Mouse (Mus musculus): ENCODE results near the gene Bcl6b.

The Bcl6b gene

DNA sequence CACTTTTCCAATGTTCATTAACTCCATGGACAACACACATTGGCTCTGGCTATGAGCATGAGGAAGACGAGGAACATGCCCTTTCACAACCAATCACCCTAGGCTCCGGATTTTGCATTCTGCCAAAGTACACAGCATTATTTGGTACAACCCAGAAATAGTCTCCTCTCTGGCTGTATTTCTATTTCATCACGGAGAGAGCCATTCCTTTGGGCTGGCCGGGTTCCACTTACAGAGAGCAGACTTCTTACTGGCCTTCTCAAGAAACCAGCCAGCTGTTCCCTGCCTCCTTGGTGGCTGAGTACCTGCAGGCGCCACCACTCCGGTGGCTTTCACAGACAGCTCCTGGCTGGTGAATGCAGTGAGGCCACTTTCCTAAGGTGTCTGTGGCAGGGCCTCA is 17.2 kb downstream of the Bcl6b start, which contains the start of gene Slc16a11:
Gene Slc16a11, plus strand, starts transcription at position 330 of the 400 bp plus-strand sequence.
- DNase-seq (ENCODE audit: low spot score): no peak

DNA sequence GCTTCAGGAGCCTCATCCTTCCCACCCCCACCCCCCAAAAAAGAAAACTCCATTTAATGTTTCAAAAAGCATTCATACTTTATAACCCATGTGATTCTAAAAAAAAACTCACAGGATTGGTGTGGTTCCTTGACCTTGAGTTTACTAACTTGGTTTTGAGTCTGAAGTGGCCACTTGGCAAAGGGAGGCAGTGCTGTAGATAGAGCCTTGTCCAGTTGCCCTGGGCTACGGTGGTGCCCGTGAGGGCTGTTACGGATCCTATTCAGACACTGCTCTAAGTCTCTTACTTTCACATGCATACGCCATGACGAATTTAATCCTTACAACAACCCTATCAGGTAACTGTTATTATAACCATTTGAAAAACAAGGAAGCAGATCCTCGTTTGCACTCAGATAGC is 17.6 kb downstream of the Bcl6b start:
- DNase-seq (ENCODE audit: low spot score): no peak

DNA sequence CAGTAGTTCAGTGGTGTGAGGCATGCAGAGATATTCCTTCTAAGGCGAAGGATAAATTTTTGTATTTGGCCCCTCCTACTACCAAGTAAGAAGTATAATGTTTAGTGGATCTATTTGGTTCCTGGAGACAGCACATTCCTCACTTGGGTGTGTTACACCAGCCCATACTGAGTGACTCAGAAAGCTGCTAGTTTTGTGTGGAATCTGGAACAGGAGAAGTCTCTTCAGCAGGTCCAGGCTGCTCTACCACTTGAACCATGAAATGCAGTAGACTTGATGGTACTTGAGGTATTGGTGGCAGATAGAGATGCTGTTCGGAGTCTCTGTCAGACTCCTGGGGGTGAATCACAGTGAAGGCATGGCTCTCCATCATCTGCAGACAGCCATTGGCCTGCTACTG is 18.9 kb downstream of the Bcl6b start:
- no peak for DNase-seq (ENCODE audit: low spot score)

DNA sequence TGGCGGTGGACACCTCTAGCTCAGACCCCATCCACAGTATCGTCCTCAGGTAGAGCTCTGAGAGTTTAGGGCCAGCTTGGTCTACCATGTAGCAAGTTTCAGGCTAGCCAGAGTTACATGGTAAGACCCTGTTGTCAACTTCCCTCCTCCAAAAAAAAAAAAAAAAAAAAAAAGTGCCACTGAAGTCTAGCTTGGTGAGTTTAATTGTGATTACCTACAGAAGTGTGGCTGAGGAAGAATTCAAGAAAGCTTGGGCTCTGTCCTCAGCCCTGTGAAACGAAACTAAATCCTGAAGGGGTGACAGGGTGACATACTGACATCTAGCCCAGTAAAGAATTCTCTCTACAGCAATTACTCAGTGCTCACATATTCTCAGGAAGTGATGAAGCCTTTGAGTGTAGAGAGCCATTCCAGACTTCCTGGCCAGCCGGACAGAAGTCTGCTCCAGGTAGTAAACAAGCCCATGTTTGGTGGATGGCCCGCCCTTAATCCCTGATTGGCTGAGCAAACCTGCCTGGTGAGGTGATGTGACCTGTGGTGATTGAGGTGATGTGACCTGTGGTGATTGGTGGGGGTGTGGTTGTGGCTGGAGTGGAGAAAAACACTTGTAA is 20.7 kb downstream of the Bcl6b start:
- DNase-seq (ENCODE audit: low spot score): no peak

DNA sequence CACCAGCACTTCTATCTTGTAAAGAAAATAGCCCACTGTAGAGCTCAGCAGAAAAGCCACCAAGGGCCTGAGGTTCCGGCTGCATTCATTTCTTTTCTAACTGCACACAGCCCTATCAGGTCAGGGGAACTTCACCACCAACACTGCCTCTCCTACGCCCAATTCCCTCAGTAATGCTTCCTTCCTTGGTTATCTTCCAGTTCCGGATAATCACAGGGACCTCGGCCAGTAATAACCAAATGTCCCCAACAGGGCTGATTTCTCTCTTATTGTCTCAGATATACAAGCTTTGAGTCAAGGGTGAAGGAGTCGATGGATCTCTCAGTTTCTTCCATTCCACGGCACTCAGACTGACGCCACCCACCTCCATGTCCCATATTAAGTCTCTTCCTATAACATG is 22.3 kb downstream of the Bcl6b start:
- DNase-seq (ENCODE audit: low spot score): no peak

DNA sequence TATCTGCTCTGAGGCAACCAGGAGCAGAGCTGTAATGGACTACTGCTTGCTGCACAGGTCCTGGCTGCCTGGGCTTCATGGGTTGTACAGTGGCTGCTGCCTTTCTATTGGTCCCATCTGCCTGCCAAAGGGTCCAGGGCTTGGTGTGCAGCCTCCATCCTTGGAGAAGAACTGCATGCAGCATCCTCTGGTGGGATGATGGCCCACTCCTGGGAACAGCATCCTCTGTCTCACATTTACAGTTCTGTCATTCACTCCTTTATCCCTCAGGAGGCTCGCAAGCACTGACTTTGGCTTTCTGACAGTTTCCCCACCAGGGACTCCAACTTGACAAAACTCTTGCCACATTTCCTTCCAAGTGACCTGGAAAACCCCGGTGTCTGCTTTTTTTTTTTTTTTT is 22.8 kb downstream of the Bcl6b start:
- DNase-seq (ENCODE audit: low spot score): no peak

DNA sequence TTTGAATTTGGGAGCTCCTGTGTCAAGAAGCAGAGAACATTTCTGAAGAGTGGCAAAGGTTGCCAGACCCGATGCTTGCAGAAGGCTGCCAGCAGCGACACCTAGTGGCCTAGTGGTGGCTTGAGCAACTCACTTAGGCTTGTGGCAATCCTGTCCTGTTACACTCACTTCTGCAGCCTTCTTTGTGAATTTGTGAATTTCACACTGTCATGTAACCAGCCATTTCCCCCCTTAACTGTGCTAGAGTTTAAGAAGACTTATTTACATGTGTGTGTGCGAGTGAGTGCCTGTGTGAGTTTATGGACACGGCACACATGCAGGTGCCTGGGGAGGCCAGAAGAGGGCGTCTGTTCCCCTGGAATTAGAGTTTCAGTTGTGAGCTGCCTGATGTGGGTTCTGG is 27.9 kb downstream of the Bcl6b start:
- DNase-seq (ENCODE audit: low spot score): peak; percentile 68

DNA sequence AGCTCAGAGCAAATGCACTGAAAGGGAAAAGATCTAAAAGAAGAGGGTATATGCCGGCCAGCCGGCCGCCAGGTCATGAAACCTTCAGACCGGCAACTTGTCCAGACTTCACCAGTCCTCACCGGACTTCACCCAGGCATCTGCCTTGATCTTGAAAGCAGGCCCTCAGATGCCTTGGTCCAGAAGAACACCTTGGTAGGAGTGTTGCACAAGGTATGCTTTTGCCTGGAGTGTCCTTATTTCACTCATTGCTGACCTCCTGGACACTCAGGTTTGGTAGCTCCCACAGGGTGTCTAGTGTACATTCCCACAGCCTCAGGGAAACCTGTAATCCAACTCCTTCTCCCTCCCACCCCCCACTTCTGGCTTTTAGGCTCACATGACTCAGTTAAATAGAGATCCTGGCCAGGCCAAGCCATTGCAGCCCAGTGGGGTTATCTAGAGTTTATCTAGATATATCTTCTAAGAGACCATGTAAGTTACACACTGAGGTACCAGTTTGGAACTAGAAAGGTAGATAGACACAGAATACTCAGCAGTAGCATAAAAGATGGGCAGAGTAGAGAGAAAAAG is 29.5 kb downstream of the Bcl6b start:
- DNase-seq (ENCODE audit: low spot score): no peak

DNA sequence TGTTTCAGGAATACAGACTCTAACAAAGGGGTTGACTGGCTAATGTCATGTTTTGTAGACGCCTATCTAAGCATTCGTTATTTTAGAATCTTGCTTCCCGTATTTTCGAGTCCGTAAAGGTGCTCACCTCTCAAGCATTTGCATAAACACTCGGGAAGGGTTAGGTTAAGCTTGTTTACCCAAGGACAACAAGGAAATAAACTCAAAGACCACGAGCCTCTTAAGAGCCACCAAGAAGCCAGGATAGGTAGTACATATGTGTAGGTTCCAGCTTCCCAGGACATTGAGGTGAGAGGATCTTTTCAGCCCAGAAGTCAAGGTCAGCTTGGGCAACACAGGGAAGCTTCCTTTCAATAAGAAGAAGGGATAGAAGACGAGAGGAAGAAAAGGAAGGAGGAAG is 30.5 kb downstream of the Bcl6b start:
- DNase-seq (ENCODE audit: low spot score): no peak

DNA sequence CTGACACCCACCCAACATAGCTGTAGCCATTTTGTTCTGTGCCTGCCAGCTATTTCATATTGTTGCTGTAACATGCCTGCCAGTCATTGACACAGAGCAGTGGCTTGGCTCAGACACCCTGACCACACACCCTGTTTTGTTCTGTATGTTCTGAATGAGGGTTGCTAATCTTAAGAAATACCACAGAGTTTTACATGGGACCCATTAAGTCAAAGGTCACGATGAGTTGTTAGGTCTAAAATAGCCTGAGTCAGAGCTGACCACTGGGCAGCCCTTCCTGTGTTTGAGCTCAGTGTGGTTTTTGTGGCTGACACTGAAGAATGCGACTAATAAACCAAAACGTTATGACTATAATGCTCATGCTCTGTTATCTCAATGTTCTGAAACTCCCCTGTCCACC is 31.3 kb downstream of the Bcl6b start:
- DNase-seq (ENCODE audit: low spot score): no peak

DNA sequence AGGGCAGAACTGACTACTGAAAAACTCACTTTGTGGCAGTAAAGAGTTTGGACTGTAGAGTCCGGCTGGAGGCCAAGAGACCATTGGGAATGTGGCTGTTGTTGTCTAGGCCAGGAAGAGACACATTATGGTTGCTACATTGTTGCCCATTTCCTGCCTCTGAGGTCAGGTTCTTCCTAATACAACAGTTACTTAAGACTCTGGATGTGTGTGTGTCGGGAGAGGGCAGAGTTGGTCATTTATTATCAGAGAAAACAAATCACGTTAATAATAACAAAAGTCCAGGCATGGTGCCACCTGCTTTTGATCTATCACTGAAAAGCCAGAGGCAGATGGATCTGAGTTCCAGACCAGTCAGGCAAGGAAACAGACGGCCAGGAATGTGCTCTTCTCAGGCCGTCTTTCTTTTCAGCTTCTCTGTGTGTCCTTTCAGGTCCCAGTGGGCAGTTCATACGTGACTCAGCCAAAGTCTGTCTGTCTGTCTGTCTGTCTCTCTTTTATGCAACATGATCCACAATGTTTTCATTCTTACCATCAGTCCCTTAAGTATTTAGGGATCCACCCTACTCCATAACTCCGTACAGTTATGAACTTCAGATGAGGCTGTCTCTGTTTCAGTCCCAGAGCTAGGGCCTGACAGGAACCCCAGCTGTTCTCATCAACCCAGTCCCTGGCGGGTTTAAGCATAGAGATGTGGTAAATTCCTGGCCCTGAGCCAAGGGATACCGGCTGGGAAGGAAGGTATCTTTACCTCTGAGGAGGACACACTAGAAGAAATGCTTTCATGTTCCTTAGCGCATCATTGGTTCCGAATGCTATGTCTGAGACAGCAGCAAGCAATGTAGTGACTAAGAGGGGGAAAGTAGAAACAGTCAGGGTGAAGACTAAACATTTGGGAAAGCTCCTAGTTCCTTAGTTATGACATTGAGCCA is 36.0 kb downstream of the Bcl6b start:
- DNase-seq (ENCODE audit: low spot score): no peak

DNA sequence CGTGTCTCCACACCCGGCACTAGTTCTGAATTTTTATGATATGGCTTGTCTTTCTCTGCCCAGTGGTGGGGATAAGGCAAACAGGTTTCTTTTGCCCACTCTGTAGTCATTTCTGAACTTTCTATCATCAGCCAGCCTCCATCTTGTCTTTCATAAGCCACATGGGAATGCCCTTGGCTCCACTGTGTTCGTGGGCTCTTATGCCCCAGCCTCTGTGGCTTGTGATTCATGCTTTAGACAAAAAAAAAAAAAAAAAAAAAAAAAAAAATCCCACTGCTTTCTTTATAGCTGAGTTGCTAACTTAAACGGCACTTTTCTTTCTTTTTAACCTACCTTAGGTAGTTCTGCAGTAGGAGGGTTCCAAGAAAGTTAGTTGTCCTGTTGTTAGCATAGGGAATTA is 37.4 kb downstream of the Bcl6b start:
- no peak for DNase-seq (ENCODE audit: low spot score)

DNA sequence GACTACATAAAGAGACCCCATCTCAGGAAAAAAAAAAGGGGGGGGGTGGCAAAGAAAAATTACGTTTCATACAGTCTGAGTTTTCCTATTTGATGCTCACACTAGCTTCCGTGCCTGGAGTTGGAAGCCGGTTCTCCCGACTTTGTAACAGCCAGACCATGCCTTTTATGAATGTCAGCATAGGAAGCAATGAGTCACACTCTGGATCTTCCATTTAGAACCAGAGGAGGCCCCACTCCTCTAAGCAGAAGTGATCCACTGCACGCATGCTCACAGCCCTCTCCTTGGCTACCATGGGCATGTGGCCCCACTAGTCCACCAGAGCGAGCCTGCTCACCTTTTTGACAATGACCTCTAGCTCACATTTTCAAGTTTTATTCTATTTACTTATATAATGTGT is 38.4 kb downstream of the Bcl6b start:
- no peak for DNase-seq (ENCODE audit: low spot score)

DNA sequence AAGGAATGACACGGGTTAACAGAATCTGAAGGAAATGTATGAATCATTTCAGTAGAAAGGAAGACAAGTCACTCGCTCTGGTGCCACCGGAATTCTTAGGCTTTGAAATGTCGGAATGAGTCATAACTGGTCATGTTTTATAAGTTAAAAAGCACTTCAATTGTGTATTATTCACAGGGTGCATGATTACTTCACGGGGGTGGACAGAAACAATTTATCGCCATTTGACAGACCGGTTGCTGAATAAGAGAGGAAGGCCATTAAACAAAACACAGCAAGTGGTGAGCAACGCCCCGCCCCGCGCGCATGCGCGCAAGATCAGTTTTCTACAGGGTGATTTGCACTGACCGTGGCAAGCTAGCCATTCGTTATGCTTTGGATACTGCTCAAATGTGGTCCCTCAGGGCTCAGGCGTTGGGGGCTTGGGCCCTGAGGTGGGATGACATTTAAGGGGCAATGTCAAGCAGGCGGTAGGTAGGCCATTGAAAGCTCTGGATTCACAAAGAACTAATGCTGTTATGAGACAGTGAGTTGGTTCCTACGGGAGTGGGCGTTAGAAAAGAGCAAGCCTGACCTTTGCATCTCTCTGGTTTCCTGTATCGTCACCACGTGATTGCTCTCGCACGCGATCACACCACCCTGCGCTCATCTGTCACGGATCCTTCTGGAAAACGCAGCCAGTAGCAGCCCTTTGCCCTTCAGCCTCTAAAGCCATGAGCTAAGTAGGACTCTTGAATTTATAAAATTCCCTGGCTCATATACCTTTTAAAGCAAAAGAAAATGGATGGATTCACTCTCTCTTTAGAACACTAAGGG is 40.1 kb downstream of the Bcl6b start:
- DNase-seq (ENCODE audit: low spot score): no peak

DNA sequence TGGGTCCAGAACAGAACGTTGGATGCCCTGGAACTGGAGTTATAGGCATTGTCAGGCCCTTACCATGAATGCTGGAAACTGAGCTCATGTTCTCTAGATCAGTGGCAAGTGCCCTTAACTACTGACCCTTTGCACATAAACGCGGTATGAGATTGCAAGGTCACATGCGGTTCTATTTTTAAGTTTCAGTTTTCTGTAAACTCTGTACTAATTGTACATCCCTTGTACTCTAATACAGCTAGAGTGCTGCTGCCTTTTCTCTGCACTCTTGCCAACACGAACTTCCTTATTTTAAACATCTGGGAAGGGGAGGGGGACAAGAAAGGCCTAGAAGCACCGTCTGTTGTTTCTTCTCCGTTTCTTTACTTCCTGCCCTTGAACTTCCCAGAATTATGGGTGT is 44.5 kb downstream of the Bcl6b start:
- DNase-seq (ENCODE audit: low spot score): no peak

DNA sequence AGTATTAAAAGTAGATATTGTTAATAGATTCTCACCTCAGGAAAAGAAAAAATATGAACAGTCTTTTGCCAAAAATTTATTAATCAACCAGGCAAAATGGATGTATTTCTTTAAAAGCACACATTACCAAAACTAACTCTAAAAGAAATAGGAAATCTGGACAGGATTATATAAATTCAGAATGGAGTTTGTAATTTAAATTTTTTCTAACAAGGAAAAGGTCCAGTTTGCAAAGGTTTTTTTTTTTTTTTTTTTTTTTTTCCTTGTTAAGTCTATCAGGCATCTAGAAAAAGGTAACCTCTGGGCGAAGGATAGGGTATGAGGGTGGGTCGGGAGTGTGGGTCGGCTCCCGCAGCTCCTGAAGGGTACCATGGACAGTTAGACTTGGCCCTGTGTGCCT is 49.1 kb downstream of the Bcl6b start:
- DNase-seq (ENCODE audit: low spot score): no peak

DNA sequence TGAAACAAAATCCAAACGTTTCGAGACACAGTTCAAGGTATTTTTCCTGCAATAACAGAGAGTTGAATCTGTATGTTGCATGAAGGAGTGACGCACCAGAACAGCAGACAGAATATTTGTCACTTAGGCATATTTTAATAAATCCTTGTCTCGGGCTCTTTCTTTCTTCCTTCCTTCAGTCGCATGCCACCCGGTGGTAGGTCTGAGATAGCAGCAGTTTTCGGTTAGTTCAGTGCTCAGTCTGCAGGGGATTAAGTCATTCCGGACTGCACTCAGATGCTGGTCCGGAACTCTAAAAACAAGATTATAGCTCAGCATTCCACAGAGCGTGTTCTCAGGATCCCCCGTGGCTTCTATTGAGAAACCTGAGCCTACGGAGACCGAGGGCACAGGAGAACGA is 50.2 kb downstream of the Bcl6b start:
- DNase-seq (ENCODE audit: low spot score): no peak

DNA sequence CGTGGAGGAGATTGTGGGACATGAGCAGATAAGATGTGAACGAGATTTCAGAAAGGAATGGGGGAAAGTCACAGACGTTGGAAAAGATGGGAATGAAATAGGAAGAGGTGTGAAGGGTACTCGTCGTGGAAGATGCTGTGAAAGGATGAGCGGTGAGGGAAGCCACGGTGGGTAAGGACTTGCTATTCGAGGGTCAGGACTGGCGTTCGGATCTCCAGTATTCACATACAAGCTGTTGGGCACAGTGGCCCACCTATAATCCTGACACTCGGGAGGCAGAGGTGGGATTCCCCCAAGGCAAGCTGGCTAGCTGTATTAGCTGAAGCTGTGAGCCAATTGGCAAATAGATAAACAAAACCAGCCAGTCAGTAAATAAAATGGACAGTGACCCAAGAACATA is 50.8 kb downstream of the Bcl6b start:
- no peak for DNase-seq (ENCODE audit: low spot score)

DNA sequence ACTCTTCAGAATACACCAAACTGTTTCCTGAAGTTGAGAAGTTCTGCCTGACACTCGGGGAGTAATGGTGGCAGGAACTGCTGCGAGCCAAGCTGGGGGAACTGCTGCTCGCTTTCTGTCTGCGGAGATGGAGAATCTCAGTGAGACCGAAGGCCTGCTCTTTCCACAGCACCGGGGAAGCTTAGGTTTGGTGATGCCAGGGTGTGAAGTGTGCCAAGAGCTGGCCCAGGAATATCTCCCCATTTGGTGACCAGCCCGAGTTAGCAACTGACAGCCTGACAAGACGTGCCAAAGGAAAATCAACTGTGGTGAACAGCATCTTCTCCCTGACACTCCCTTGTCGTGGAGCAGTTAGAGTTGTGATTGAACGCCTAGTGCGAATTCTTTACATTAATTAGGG is 51.3 kb downstream of the Bcl6b start:
- no peak for DNase-seq (ENCODE audit: low spot score)

DNA sequence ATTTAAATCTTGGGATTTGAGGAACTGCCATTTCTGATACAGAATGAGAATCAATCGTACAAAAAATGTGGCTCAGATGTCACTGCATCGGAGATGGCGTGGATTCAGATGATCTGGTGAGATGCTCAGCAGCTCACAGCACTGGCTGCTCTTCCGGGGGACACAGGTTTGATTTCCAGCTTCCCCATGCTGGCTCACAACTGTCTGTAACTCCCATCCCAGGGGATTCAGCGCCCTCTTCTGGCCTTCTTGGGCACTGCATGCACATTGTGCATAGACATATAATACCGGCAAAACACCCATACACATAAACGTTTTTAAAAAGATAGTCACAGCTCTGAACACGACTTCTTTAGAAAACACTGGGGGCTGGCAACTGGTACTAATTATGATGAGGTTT is 52.0 kb downstream of the Bcl6b start:
- DNase-seq (ENCODE audit: low spot score): no peak

DNA sequence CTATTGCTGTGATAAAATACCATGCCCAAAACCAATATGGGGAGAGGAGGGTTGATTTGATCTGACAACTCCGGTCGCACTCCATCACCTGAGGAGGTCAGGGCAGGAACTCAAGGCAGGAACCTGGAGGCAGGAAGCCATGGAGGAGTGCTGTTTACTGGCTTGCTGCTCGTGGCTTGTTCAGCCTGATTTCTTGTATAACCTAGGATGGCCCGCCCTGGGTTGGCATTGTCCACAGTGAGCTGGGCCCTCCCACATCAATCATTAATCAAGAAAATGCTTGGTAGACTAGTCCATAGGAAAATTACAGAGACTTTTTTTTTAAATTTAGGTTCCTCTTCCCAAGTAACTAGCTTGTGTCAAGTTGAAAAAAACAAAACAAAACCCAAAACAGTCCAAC is 55.1 kb downstream of the Bcl6b start:
- DNase-seq (ENCODE audit: low spot score): no peak
